Mouse (Mus musculus) intestine, embryonic 16.5 days (tissue): ENCODE results near the gene Nt5c2. TPM values are rescaled to one million over a fixed set of nuclear protein-coding genes. Genes with fewer than 3 reads are reported as not detected.
A peak's percentile ranks its signal among the peaks of the same experiment; 100 is the strongest.

Experiments
- ATAC-seq: fragments of 200-750 bp; cut with Nextera tagmentation; 2 replicates; pipeline ENCODE4 v1.8.0; 2017; ENCODE audit warnings: moderate TSS enrichment, moderate library complexity
- H3K27ac ChIP-seq: fragments of 300-500 bp; sonication (generic); 2 replicates; pipeline ENCODE4 v1.5.1; 2014; ENCODE audit warnings: mild to moderate bottlenecking, low read length
- H3K27me3 ChIP-seq: fragments of 300-500 bp; sonication (generic); replicated peaks from 2 replicates; pipeline ENCODE4 v1.6.1; 2014; ENCODE audit warnings: low read length, control low read depth, mixed read lengths; ENCODE audit not compliant: control insufficient read depth, insufficient read depth
- H3K36me3 ChIP-seq: fragments of 300-500 bp; sonication (generic); 2 replicates; pipeline ENCODE4 v1.6.1; 2014; ENCODE audit warnings: low read length, control low read depth; ENCODE audit not compliant: control insufficient read depth, insufficient read depth
- H3K4me1 ChIP-seq: fragments of 300-500 bp; sonication (generic); 2 replicates; pipeline ENCODE4 v1.6.1; 2014; ENCODE audit warnings: low read length, control low read depth, mixed read lengths; ENCODE audit not compliant: control insufficient read depth, insufficient read depth
- H3K4me2 ChIP-seq: fragments of 300-500 bp; sonication (generic); 2 replicates; pipeline ENCODE4 v1.6.1; 2014; ENCODE audit warnings: low read depth, low read length, control low read depth
- H3K4me3 ChIP-seq: fragments of 300-500 bp; sonication (generic); 2 replicates; pipeline ENCODE4 v1.5.1; 2014; ENCODE audit warnings: mild to moderate bottlenecking, low read length
- H3K9ac ChIP-seq: fragments of 300-500 bp; sonication (generic); 2 replicates; pipeline ENCODE4 v1.6.1; 2014; ENCODE audit warnings: low read depth, low read length
- H3K9me3 ChIP-seq: fragments of 300-500 bp; sonication (generic); 2 replicates; pipeline ENCODE4 v1.6.1; 2016; ENCODE audit warnings: low read length, control low read depth; ENCODE audit not compliant: control insufficient read depth
- WGBS: fragments of 180-500 bp; shearing (Covaris S2); extraction: QIAGEN DNeasy Blood & Tissue Kit; methylation state at CpG from one replicate; pipeline ENCODE4 v1.1.7; 2014; 5-methylcytosine and 5-hydroxymethylcytosine counted together
- polyA plus RNA-seq: library from polyadenylated mRNA; unstranded; fragments of >200 nt; fragmentation: Nextera tagmentation; extraction: Ambion mirVana; gene quantifications from 2 replicates; pipeline ENCODE4 v1.2.1, GENCODE M21; 2015

The Nt5c2 gene
- 37.6 and 45.3 TPM in 2 replicates for polyA plus RNA-seq

DNA sequence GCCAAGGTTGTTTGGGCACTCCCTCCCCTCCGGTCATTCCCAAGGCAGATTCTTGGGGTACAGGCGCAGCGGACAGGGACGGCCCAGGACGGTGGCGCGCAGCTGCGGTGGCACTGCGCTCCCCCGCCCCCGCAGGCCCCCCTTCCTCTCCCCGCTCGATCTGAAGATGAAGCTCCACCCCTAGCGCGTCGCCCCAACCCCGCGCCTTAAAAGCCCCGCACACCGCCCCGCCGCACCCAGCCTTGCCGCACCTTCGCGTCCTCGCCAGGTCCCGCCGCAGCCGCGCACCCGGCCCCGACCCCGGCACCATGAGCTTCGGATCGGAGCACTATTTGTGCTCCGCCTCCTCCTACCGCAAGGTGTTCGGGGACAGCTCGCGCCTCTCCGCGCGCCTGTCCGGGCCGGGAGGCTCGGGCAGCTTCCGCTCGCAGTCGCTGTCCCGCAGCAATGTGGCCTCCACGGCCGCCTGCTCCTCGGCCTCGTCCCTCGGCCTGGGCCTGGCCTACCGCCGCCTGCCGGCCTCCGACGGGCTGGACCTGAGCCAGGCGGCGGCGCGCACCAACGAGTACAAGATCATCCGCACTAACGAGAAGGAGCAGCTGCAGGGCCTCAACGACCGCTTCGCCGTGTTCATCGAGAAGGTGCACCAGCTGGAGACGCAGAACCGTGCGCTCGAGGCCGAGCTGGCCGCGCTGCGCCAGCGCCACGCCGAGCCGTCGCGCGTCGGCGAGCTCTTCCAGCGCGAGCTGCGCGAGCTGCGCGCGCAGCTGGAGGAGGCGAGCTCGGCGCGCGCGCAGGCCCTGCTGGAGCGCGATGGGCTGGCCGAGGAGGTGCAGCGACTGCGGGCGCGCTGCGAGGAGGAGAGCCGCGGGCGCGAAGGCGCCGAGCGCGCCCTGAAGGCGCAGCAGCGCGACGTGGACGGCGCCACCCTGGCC lies at the start of gene Nt5c2, which contains the start of gene Ina:
Nt5c2 (minus strand) TSS at position 707 of the 935 bp plus-strand sequence.
Ina (plus strand) TSS at position 252 of the 935 bp plus-strand sequence.
- peak within 1 kb of the TSS; percentile 51 for H3K4me3 ChIP-seq
- H3K27me3 ChIP-seq, result peaks cover 51% of the 10 kb centered on the region
- peak within 1 kb of the TSS; percentile 89 for H3K4me2 ChIP-seq
- no peak within 1 kb of the TSS; the same call in 1 of the 2 replicates for H3K27ac ChIP-seq
- under 1% methylated on average over 113 of the region's 124 CpGs for WGBS
- H3K9ac ChIP-seq, result peak within 1 kb of the TSS; percentile 49; the same call in 1 of the 2 replicates
- peak; percentile 88 for ATAC-seq
- no peaks in the 10 kb centered on the region for H3K9me3 ChIP-seq
- no peaks in the 10 kb centered on the region for H3K36me3 ChIP-seq
- peaks cover 13% of the 10 kb centered on the region for H3K4me1 ChIP-seq

DNA sequence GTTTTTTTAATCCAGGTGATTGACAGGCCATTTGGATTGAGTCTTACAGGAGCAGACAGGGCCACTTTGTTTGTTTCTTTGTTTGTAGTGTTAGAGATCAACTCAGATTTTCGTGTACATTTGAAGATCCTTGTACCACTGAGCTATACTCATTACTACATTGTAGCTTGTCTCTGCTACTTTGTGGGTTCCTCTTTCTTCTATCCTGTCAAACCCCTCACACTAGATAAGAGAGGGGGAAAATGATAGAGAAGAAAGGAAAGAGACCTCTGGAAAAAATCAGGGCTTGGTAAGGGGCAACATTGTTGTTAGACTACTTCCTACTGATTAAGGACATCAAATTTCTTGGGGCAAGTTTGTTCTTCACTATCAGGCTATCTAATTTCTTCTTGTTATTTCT lies 42.7 kb upstream of the Nt5c2 start:
- H3K9ac ChIP-seq, result no peak overlapping the region
- no peaks in the 10 kb centered on the region for H3K27me3 ChIP-seq
- H3K36me3 ChIP-seq, result no peaks in the 10 kb centered on the region
- H3K4me1 ChIP-seq, result no peaks in the 10 kb centered on the region
- no peak for ATAC-seq
- no peak overlapping the region for H3K4me2 ChIP-seq
- 74% methylated on average over 1 of the region's 1 CpGs for WGBS
- H3K27ac ChIP-seq, result no peak overlapping the region
- H3K4me3 ChIP-seq, result no peak overlapping the region
- H3K9me3 ChIP-seq, result no peaks in the 10 kb centered on the region

DNA sequence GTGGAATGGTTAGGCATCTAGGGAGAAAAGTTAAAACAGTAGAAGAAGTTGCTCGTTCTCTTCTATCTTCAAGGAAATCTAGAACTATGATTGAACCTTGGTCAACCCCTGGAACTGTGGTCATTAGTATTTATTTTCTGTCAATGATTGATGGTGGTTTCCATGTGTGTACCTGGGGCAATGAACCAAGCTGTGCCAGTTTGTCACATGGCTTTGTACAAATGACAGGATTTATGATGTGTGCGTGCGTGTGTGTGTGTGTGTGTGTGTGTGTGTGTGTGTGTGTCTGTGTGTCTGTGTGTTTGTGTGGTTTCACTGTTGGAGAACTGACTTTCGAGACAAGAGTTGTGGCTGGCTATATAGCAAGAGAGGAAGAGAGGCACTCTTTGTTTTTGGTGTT lies 38.5 kb upstream of the Nt5c2 start:
- Histone ChIP-seq H3K9me3 (no peaks in the 10 kb centered on the region), H3K4me1 (peaks cover 18% of the 10 kb centered on the region), H3K27me3 (no peaks in the 10 kb centered on the region), H3K36me3 (no peaks in the 10 kb centered on the region), H3K4me3 (no peak overlapping the region), H3K4me2 (no peak overlapping the region), H3K9ac (no peak overlapping the region), H3K27ac (peak overlapping the region; percentile 81)
- 46% methylated on average over 4 of the region's 4 CpGs for WGBS
- peak; percentile 73 for ATAC-seq

DNA sequence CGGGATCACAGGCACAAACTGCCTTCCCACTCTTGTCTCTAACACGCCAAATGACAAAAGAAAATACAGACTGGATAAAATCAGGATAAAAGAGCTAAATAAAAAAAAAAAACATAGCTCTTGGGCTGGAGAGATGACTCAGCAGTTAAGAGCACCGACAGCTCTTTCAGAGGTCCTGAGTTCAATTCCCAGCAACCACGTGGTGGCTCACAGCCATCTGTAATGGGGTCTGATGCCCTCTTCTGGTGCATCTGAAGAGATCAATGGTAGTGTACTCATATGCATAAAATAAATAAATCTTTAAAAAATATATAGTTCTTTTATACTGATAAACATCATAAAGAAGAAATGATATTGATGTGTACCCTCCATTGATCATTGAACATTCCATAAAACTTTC lies 38.0 kb upstream of the Nt5c2 start:
- H3K27ac ChIP-seq, result peak overlapping the region; percentile 81

DNA sequence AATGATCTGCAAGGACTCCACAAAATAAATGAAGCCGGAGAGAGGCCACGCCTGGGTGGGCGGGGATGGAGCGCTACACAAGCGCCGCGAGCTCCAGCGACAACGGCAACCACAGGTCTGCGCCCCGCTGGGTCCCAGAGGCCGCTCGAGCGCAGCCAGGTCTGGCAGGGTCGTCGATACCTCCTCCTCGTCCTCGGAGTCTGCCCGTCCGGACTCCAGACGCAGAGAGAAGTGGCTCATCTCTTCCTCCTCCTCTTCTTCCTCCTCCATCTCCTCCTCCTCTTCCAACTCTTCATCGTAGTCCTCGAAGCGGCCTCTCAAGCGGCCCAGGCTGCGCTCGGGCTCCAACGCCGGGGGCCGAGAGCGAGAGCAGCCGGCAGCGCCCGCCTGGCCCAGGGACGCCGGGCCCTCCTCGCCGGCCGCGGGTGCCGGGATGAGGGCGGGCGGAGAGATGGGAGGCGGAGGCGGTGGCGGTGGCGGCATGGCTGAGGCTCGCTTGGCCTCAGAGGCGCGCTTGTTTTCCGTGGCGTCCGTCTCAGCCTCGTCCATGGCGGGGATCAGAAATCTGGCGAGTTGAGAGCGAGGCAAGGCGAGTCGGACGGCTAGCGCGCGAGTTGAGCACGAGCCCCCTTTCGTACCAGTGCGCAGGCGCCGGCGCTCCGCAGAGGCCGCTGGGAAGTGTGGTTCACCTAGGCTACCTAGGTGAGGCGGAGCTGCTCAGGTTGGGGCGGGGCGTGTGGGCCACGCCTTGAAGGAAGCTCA lies 35.5 kb upstream of the Nt5c2 start, which contains the start of gene Pcgf6:
Pcgf6 (minus strand) TSS at position 636 of the 762 bp plus-strand sequence.
- ATAC-seq, result peak; percentile 89
- WGBS, result under 1% methylated on average over 75 of the region's 75 CpGs
- Histone ChIP-seq H3K27me3 (no peaks in the 10 kb centered on the region), H3K4me2 (peak within 1 kb of the TSS; percentile 77), H3K4me1 (peaks cover 21% of the 10 kb centered on the region), H3K36me3 (no peaks in the 10 kb centered on the region), H3K27ac (peak within 1 kb of the TSS; percentile 94), H3K9me3 (no peaks in the 10 kb centered on the region), H3K4me3 (peak within 1 kb of the TSS; percentile 91), H3K9ac (peak within 1 kb of the TSS; percentile 86)

More for the DNA sequence above, 38.0 kb upstream of the Nt5c2 start:
- Histone ChIP-seq H3K4me3 (no peak overlapping the region), H3K27me3 (no peaks in the 10 kb centered on the region), H3K4me2 (no peak overlapping the region), H3K36me3 (no peaks in the 10 kb centered on the region), H3K9me3 (no peaks in the 10 kb centered on the region), H3K4me1 (peaks cover 21% of the 10 kb centered on the region), H3K9ac (no peak overlapping the region)
- ATAC-seq, result no peak
- 77% methylated on average over 4 of the region's 4 CpGs for WGBS

DNA sequence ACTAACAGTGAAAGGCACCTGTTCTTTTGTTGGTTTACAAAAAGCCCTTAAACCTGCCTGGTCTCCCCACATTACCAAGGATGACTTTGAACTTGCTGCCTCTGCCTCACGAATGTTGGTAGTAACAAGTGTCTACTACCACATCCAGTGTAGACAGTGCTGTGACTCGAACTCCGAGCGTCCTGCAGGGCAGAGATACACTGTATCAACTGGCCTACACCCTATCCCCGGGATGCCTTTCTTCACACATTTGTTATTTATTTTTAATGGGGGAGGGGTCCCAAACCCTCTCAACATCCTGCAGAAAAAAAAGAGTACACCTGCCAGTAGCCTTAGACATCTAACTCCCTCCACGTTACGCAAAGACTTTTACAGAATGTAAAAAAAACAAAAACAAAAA lies 34.9 kb upstream of the Nt5c2 start:
- Histone ChIP-seq H3K4me2 (peak overlapping the region; percentile 77), H3K9ac (peak overlapping the region; percentile 86), H3K36me3 (no peaks in the 10 kb centered on the region), H3K4me1 (peaks cover 21% of the 10 kb centered on the region), H3K27me3 (no peaks in the 10 kb centered on the region), H3K27ac (no peak overlapping the region), H3K9me3 (no peaks in the 10 kb centered on the region), H3K4me3 (peak overlapping the region; percentile 91)
- no peak for ATAC-seq
- 5% methylated on average over 7 of the region's 7 CpGs for WGBS

DNA sequence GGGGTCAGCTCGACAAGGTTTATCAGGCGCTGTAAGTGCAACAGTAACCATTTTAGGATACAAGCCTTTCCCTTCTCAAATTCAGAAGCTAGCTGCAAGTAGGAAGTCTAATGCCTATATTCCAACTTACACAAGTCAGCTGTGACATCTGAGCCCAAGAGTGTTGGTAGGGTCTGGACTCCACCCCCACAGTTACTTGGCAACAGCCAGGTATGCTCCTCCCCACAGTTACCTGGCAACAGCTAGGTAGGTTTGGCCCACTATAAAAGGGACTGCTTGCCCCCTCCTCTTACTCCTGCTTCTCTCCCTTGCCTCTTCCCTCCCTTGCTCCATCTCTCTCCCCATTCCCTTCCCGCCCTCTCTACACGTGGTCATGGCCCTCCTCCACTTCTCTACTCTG lies 34.1 kb upstream of the Nt5c2 start:
- Histone ChIP-seq H3K27ac (no peak overlapping the region), H3K4me1 (peaks cover 21% of the 10 kb centered on the region), H3K4me2 (peak overlapping the region; percentile 77), H3K36me3 (no peaks in the 10 kb centered on the region), H3K27me3 (no peaks in the 10 kb centered on the region), H3K9ac (peak overlapping the region; percentile 5; the same call in 1 of the 2 replicates), H3K9me3 (no peaks in the 10 kb centered on the region), H3K4me3 (no peak overlapping the region; the same call in 1 of the 2 replicates)
- WGBS, result 63% methylated on average over 4 of the region's 4 CpGs
- ATAC-seq, result no peak

DNA sequence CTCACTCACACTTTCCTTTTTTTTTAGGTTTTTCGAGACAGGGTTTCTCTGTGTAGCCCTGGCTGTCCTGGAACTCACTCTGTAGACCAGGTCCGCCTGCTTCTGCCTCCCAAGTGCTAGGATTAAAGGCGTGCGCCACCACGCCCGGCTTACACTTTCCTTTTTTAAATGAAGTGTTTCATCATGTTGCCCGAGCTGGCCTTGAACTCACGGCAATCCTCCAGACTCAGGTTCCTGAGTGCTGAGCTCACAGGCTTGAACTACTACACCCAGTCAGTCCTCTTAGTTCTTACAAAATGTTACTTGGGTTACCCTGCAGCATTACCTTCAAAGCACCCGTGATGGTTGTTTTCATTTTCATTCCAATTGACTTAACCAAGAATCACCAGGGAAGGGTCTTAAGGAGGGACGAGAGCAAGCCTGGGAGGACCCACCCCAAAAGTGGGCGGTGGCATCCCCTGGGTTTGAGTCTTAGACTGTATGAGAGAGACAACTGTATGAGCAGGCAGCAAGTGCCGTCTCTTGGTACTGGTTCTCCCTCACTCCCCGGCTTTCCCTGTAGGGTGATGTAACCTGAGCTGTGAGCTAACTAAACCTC lies 32.4 kb upstream of the Nt5c2 start:
- no peak overlapping the region for H3K4me2 ChIP-seq
- no peaks in the 10 kb centered on the region for H3K9me3 ChIP-seq
- 85% methylated on average over 13 of the region's 13 CpGs for WGBS
- no peak overlapping the region for H3K27ac ChIP-seq
- no peak for ATAC-seq
- no peaks in the 10 kb centered on the region for H3K27me3 ChIP-seq
- H3K9ac ChIP-seq, result no peak overlapping the region
- no peak overlapping the region for H3K4me3 ChIP-seq
- no peaks in the 10 kb centered on the region for H3K36me3 ChIP-seq
- peaks cover 21% of the 10 kb centered on the region for H3K4me1 ChIP-seq

DNA sequence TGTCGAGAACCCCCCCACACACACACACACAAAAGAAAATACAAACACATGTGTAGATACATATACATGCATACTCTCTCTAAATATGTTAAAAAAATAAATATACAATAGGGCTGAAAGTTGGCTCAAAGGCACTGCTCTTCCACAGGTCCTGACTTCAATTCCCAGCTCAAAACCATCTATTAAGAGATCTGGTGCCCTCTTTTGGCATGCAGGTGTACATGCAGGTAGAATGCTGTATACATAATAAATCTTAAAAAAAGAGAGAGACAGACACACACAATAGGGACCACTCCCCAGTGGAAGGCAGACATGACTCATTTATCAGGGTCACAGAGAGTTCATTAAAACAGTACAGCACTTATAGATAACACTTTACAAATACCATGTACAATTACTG lies 31.4 kb upstream of the Nt5c2 start:
- 92% methylated on average over 1 of the region's 1 CpGs for WGBS
- Histone ChIP-seq H3K4me3 (no peak overlapping the region), H3K27ac (no peak overlapping the region), H3K27me3 (no peaks in the 10 kb centered on the region), H3K9ac (no peak overlapping the region), H3K9me3 (no peaks in the 10 kb centered on the region), H3K4me2 (no peak overlapping the region), H3K36me3 (no peaks in the 10 kb centered on the region), H3K4me1 (peaks cover 20% of the 10 kb centered on the region)
- ATAC-seq, result no peak
